Mouse (Mus musculus): ENCODE measurements around the gene Gm21173. TPM values are rescaled to one million over a fixed set of nuclear protein-coding genes. Genes with fewer than 3 reads are reported as not detected.
"Not testable (repeated sequence)": the region's sequence is repeated elsewhere in the genome, so short reads cannot be mapped to it uniquely, and the experiment has no call there.

Gm21173 gene
- not detected in 2 replicates for polyA plus RNA-seq (2012)

DNA sequence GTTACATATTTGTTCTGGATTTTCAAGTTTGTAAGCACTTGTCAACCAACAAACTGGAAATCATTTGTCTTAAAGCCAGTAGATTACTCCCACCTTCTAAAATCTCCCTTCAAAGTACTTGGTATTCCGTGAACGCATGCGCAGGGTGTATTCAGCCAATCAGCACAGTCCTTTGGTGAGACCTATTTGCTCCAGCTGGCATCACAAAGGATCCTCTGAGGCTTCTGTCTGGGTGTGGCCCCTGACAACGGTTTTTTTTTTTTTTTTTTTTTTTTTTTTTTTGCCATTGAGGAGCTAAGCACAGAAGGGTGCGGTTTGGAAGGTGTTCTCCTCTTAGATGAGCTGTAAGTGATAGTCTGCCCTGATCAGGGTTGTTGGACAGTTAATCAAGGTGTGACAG lies at the start of gene Gm21173:
TSS of gene Gm21173 (plus strand) at position 301 of the 400 bp plus-strand sequence.
- TF ChIP-seq GATA1 (IDR thresholded peaks at IDR 0.05; ENCODE audit: low read length): not testable (repeated sequence)

All from G1E-ER4 (cell line).